Mouse (Mus musculus): ENCODE measurements around the gene Dpp10. TPM values are rescaled to one million over a fixed set of nuclear protein-coding genes. Genes with fewer than 3 reads are reported as not detected.

Gene Dpp10
- total and polyA plus RNA-seq, 3 experiments: 0.16 TPM; not detected in 2

DNA sequence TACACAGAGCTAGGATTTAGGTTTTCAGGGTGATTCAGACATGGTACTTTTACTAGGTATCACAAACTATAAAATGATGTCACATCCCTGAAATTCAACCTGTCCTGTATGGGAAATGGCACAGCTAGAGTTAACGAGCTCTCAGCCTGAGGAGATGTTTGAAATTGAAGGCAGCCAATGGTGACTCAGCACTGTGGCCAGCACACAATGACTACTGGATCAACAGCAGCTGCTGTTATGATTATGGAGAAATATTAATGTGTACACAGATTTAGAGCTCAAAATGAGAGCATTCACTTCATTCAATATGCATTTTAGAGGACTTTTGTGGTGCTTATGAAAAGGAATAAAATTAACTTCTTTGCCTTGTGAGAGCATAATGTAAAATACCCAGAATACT, 66.8 kb downstream of the Dpp10 start:
- no peak for ATAC-seq (ENCODE audit: extremely low read depth, insufficient number of reproducible peaks, low FRiP score, poor library complexity, severe bottlenecking)
- Histone ChIP-seq H3K36me3 (replicated peaks) (no peaks in the 10 kb centered on the region), H3K27me3 (ENCODE audit: insufficient read depth, low read length) (no peaks in the 10 kb centered on the region), H3K9me3 (replicated peaks) (peaks cover 10% of the 10 kb centered on the region), H3K4me3 (ENCODE audit: low read depth, low read length) (no peak overlapping the region), H3K4me1 (ENCODE audit: insufficient read depth, low read depth, low read length) (no peaks in the 10 kb centered on the region)
- no peak for TF ChIP-seq TAL1 (conservative IDR thresholded peaks at IDR 0.05; ENCODE audit: low read depth, low read length)
- no peak for DNase-seq (ENCODE audit: low spot score)

DNA sequence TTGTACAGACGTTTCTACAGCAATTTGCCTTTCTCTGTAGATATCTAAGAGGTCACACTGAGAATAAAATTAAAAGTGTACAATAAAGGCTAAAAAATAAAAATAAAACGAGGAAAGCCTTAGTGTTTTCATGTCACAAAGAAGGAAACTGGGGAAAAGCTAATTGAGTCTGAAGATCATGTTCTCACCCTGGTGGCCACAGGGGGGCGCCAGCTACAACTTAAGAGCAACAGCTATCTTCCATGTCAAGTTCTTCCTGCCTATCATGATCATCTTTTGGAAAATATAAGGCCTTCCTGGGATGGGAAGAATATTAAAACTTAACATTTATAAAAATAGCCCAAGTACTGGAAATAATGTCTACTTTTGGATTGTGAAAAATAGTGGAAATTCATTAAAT, 70.7 kb downstream of the Dpp10 start:
- Histone ChIP-seq H3K4me1 (ENCODE audit: insufficient read depth, low read depth, low read length) (no peaks in the 10 kb centered on the region), H3K9me3 (replicated peaks) (peaks cover 13% of the 10 kb centered on the region), H3K27me3 (ENCODE audit: insufficient read depth, low read length) (no peaks in the 10 kb centered on the region), H3K36me3 (replicated peaks) (no peaks in the 10 kb centered on the region), H3K4me3 (ENCODE audit: low read depth, low read length) (no peak overlapping the region)
- no peak for ATAC-seq (ENCODE audit: extremely low read depth, insufficient number of reproducible peaks, low FRiP score, poor library complexity, severe bottlenecking)
- no peak for DNase-seq (ENCODE audit: low spot score)
- no peak for TF ChIP-seq TAL1 (conservative IDR thresholded peaks at IDR 0.05; ENCODE audit: low read depth, low read length)
- TF ChIP-seq GATA2 (IDR thresholded peaks at IDR 0.05; ENCODE audit: borderline replicate concordance, low read depth, low read length): no peak
- TF ChIP-seq GATA1 (IDR thresholded peaks at IDR 0.05; ENCODE audit: borderline replicate concordance, low read length): no peak
- no peak for TF ChIP-seq CTCF (IDR thresholded peaks at IDR 0.05; ENCODE audit: low read depth, low read length)
- TF ChIP-seq POLR2AphosphoS5 (IDR thresholded peaks at IDR 0.05; ENCODE audit: insufficient replicate concordance, low read depth, low read length): no peak

DNA sequence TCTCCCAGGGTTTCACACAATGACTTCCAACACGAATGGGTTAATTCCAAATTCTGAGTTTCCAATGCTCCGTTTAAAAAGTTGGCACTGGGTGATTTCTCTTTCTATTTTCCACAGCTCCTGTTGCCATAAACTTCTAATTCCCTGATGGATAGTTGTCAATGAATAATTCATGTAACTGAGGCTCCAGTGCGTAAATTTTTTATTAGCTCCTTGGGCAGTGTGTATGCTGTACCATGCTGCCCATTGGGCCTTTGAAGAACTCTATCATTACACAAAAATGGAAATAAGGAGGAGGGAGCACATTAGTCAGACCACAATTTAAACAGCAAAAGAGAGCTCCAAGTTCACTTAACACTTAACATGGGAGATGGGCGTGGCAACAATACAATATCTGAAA, 99.2 kb downstream of the Dpp10 start:
- H3K9me3 ChIP-seq (replicated peaks): peaks cover 11% of the 10 kb centered on the region; the same call in 1 of the 2 replicates
- no peaks in the 10 kb centered on the region for H3K36me3 ChIP-seq (replicated peaks)
- no peaks in the 10 kb centered on the region for H3K27me3 ChIP-seq (ENCODE audit: insufficient read depth, low read length)
- no peak overlapping the region for H3K4me3 ChIP-seq (ENCODE audit: low read depth, low read length)
- no peaks in the 10 kb centered on the region for H3K4me1 ChIP-seq (ENCODE audit: insufficient read depth, low read depth, low read length)
- no peak for TF ChIP-seq TAL1 (conservative IDR thresholded peaks at IDR 0.05; ENCODE audit: low read depth, low read length)
- TF ChIP-seq POLR2AphosphoS5 (IDR thresholded peaks at IDR 0.05; ENCODE audit: insufficient replicate concordance, low read depth, low read length): no peak
- TF ChIP-seq CTCF (IDR thresholded peaks at IDR 0.05; ENCODE audit: low read depth, low read length): no peak
- TF ChIP-seq GATA1 (IDR thresholded peaks at IDR 0.05; ENCODE audit: borderline replicate concordance, low read length): no peak
- no peak for TF ChIP-seq GATA2 (IDR thresholded peaks at IDR 0.05; ENCODE audit: borderline replicate concordance, low read depth, low read length)
- ATAC-seq (ENCODE audit: extremely low read depth, insufficient number of reproducible peaks, low FRiP score, poor library complexity, severe bottlenecking) (no peak), DNase-seq (ENCODE audit: low spot score) (no peak)

DNA sequence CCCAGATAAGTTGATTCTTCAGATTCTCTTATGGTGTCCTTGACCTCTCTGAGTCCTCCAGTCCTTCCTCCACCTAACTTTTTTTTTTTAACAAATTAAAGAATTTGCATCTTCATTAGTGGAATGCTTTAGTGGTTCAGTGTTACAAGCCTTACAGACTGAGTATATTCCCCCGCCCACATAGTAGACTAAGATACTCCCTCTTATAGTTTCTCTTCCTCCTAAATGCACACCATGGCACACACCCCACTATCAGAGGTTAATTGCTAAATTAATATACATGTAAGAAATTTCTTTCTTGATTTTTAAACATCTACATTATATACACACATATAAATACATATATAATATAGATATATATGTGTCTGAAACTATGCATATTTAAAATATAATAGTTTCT, 104.5 kb downstream of the Dpp10 start:
- TF ChIP-seq POLR2AphosphoS5 (IDR thresholded peaks at IDR 0.05; ENCODE audit: insufficient replicate concordance, low read depth, low read length) (no peak), GATA2 (IDR thresholded peaks at IDR 0.05; ENCODE audit: borderline replicate concordance, low read depth, low read length) (no peak), GATA1 (IDR thresholded peaks at IDR 0.05; ENCODE audit: borderline replicate concordance, low read length) (no peak), CTCF (IDR thresholded peaks at IDR 0.05; ENCODE audit: low read depth, low read length) (no peak)

DNA sequence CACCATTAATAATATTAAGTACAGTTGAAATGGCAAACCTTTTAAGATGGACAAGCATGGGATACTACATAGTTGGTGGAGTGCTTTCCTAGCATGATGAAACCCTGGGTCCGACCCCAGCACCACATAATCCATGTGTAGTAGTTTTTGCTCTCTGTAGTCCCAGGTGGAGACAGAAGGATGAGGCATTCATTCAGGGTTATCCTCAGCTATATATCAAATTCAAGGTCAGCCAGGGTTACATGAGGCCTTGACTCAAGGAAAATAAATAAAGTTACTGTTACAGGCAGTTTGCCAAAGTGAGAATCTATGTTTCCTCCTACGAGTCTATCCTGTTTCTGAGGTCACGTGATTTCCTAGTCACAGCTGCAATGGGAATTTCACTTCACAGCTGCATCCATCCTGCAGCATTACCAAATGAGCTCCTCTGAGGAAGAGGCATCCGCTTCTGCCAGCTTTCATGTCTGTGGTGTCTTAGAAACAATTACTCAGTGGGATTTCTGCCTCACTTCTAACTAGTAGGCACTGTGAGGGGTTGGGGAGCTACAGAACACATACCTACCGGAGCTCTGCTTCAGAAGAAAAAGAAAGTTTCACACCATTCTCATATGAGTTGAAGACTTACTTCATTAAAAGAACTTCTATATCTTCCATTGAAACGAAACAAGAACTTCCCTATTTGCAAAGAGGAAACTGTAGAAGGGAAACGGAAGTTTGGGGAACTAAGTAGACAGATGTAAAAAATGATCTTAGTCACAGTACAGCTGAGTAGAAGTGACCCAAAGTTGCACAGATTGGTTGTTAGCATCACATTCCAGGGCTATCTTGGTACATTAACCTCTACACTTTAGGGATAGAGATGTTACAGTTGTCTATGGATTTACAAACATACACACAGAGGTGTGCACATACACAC, 111.3 kb downstream of the Dpp10 start:
- H3K4me1 ChIP-seq (ENCODE audit: insufficient read depth, low read depth, low read length): no peaks in the 10 kb centered on the region
- no peak overlapping the region for H3K4me3 ChIP-seq (ENCODE audit: low read depth, low read length)
- no peaks in the 10 kb centered on the region for H3K27me3 ChIP-seq (ENCODE audit: insufficient read depth, low read length)
- H3K9me3 ChIP-seq (replicated peaks): peaks cover 13% of the 10 kb centered on the region
- ATAC-seq (ENCODE audit: extremely low read depth, insufficient number of reproducible peaks, low FRiP score, poor library complexity, severe bottlenecking): no peak
- TF ChIP-seq POLR2AphosphoS5 (IDR thresholded peaks at IDR 0.05; ENCODE audit: insufficient replicate concordance, low read depth, low read length): no peak
- no peak for TF ChIP-seq GATA1 (IDR thresholded peaks at IDR 0.05; ENCODE audit: borderline replicate concordance, low read length)
- no peak for TF ChIP-seq TAL1 (conservative IDR thresholded peaks at IDR 0.05; ENCODE audit: low read depth, low read length)
- no peak for TF ChIP-seq CTCF (IDR thresholded peaks at IDR 0.05; ENCODE audit: low read depth, low read length)
- TF ChIP-seq GATA2 (IDR thresholded peaks at IDR 0.05; ENCODE audit: borderline replicate concordance, low read depth, low read length): no peak
- no peak for DNase-seq (ENCODE audit: low spot score)
- no peaks in the 10 kb centered on the region for H3K36me3 ChIP-seq (replicated peaks)

More for the DNA sequence above, 104.5 kb downstream of the Dpp10 start:
- peaks cover 11% of the 10 kb centered on the region; the same call in 1 of the 2 replicates for H3K9me3 ChIP-seq (replicated peaks)
- no peaks in the 10 kb centered on the region for H3K36me3 ChIP-seq (replicated peaks)
- ATAC-seq (ENCODE audit: extremely low read depth, insufficient number of reproducible peaks, low FRiP score, poor library complexity, severe bottlenecking) (no peak), DNase-seq (ENCODE audit: low spot score) (no peak)
- H3K4me3 ChIP-seq (ENCODE audit: low read depth, low read length): no peak overlapping the region
- H3K27me3 ChIP-seq (ENCODE audit: insufficient read depth, low read length): no peaks in the 10 kb centered on the region
- no peaks in the 10 kb centered on the region for H3K4me1 ChIP-seq (ENCODE audit: insufficient read depth, low read depth, low read length)

DNA sequence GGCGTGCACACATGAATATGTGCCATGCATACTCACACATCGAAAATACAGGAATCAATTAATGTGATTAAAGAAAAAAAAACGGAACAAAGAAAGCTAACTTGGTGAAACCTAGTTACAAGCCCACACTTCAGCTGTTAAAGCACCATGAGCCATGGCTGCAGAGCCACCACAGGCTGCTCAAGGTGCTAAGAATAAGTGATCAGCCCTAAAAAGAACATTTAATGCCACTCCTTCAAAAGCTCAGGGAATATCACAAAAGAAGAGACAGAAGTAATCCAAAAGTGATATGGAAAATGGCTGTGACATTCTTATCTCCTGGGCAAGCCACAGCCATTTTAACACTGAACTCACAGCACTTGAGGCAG, 117.4 kb downstream of the Dpp10 start:
- TF ChIP-seq POLR2AphosphoS5 (IDR thresholded peaks at IDR 0.05; ENCODE audit: insufficient replicate concordance, low read depth, low read length): no peak
- TF ChIP-seq CTCF (IDR thresholded peaks at IDR 0.05; ENCODE audit: low read depth, low read length): no peak
- no peak for TF ChIP-seq GATA1 (IDR thresholded peaks at IDR 0.05; ENCODE audit: borderline replicate concordance, low read length)
- no peak for TF ChIP-seq TAL1 (conservative IDR thresholded peaks at IDR 0.05; ENCODE audit: low read depth, low read length)
- no peak for TF ChIP-seq GATA2 (IDR thresholded peaks at IDR 0.05; ENCODE audit: borderline replicate concordance, low read depth, low read length)
- Histone ChIP-seq H3K36me3 (replicated peaks) (no peaks in the 10 kb centered on the region), H3K4me3 (ENCODE audit: low read depth, low read length) (no peak overlapping the region), H3K9me3 (replicated peaks) (peaks cover 6% of the 10 kb centered on the region), H3K4me1 (ENCODE audit: insufficient read depth, low read depth, low read length) (no peaks in the 10 kb centered on the region), H3K27me3 (ENCODE audit: insufficient read depth, low read length) (no peaks in the 10 kb centered on the region)
- no peak for ATAC-seq (ENCODE audit: extremely low read depth, insufficient number of reproducible peaks, low FRiP score, poor library complexity, severe bottlenecking)
- no peak for DNase-seq (ENCODE audit: low spot score)
